Comparison of ENCODE assay signal across 8 mouse cellular contexts in the genomic region with DNA sequence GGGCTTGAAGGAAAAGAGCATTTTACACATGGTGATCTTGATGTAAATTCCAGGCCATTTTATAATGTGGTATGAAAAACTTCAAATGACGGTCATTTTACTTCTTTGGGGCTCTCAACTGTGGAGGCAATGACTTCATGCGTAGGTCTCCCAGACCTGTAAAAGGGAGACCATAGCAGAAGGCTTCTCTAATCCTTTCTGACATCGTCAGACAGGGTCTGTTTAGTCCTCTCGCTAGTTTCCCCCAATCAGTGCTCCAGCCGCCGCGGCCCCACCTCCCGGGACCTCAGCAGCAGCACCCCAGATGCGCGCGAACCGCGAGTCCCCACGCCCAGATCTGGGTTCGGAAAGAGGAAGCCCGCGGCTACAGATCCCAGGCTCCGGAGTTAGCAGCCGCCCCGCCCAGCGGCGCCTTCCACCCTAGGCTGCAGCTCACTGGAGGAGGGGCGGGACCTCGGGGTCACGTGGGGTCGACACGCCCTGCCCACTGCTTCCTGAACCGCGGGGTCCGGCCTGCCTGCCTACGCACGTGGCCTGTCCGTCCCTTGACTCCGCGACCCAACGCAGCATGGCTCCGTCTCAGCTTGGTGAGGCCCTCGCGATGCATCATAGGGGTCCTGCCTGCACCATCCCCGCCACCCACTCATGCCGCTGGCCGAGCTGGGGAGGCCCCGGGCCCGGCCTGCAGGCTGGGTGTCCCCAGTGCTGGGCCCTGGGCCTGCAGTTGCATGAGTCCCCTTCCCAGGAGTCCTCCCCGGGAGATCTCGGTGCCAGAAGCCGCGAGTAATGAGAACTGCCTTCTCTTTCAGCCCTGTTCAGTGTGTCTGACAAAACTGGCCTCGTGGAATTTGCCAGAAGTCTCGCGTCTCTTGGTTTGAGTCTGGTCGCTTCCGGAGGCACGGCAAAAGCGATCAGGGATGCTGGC. TPM values are rescaled to one million over a fixed set of nuclear protein-coding genes. Genes with fewer than 3 reads are reported as not detected.
DNase-seq lines count a peak whose midpoint lies in the region; ATAC-seq lines count a peak whose summit lies in the region.

A gene (plus strand): TSS at position 463 of the 925 bp plus-strand sequence.

- H3K9ac ChIP-seq in hindbrain, embryonic 16.5 days (ENCODE audit: low read depth, low read length) = peak within 1 kb of the TSS; percentile 77

- DNase-seq in WW6 (ENCODE audit: low read depth, low spot score) = peak; percentile 91
- peak; percentile 71 to 80 for DNase-seq in cerebellum, postnatal 4 days (ENCODE audit: low spot score in 2 of 2)
- peak; percentile 90 for DNase-seq in gastrocnemius, adult 18-20 months (ENCODE audit: low spot score)
- peak; percentile 76 to 86 for DNase-seq in left cerebral cortex, adult 18-20 months (ENCODE audit: low spot score in 2 of 2)
- peak; percentile 88 for DNase-seq in right cerebral cortex, adult 18-20 months
- peak; percentile 50 for DNase-seq in urinary bladder, postnatal 10 days (ENCODE audit: low spot score)

- WGBS in hindbrain, embryonic 16.5 days = under 1% methylated on average over 45 of the region's 55 CpGs
- 1% methylated on average over 54 of the region's 55 CpGs for WGBS in macrophage (ENCODE audit: missing documents)

- H3K9me3 ChIP-seq in hindbrain, embryonic 16.5 days (ENCODE audit: control insufficient read depth, low read length) = 0 out of 2 replicates have a peak, but pooled peaks cover 3% of the 10 kb centered on the region

- peaks cover 24% of the 10 kb centered on the region for H3K79me2 ChIP-seq in macrophage (ENCODE audit: inconsistent target)

- H3K36me3 ChIP-seq in hindbrain, embryonic 16.5 days (ENCODE audit: control insufficient read depth, insufficient read depth, low read length) = peaks cover 15% of the 10 kb centered on the region
- H3K36me3 ChIP-seq in macrophage (ENCODE audit: inconsistent target) = peaks cover 15% of the 10 kb centered on the region; the same call in 1 of the 2 replicates

- H3K4me2 ChIP-seq in hindbrain, embryonic 16.5 days (ENCODE audit: low read length) = peak within 1 kb of the TSS; percentile 88

- peak within 1 kb of the TSS; percentile 69; the same call in 1 of the 2 replicates for H3K27ac ChIP-seq in hindbrain, embryonic 16.5 days (ENCODE audit: low read depth, low read length)
- no peak within 1 kb of the TSS for H3K27ac ChIP-seq in macrophage

- peak within 1 kb of the TSS; percentile 60 for H3K4me3 ChIP-seq in hindbrain, embryonic 16.5 days (ENCODE audit: low read length)
- H3K4me3 ChIP-seq in macrophage (ENCODE audit: inconsistent target) = peak within 1 kb of the TSS; percentile 61

- ATAC-seq in hindbrain, embryonic 16.5 days = peak; percentile 100

- H3K4me1 ChIP-seq in hindbrain, embryonic 16.5 days (ENCODE audit: control insufficient read depth, insufficient read depth, low read depth, low read length) = peaks cover 9% of the 10 kb centered on the region

- H3K27me3 ChIP-seq in hindbrain, embryonic 16.5 days (replicated peaks; ENCODE audit: control insufficient read depth, insufficient read depth, low read length) = no peaks in the 10 kb centered on the region

RNA-seq across cellular contexts. Expression of the gene that starts here (rescaled TPM):
- 10 to 100 TPM; 22.8 to 25.4 TPM for total RNA-seq in gastrocnemius, adult 18-20 months (2021)
- polyA plus RNA-seq in hindbrain, embryonic 16.5 days (2015; fragmentation: Nextera tagmentation; extraction: Ambion mirVana) = 33.6 and 38.3 TPM in 2 replicates
- 10 to 100 TPM; 35.3 to 36.5 TPM for total RNA-seq in left cerebral cortex, adult 18-20 months (2021)
- 10 to 100 TPM in 22 of 26 experiments, 1 to 10 TPM in 4; 4.4 to 37.9 (median 21.5) TPM for total RNA-seq in macrophage (2018; cell fraction: chromatin; rRNA removed)
- 10 to 100 TPM; 16.2 to 30.0 (median 23.5) TPM for total RNA-seq in macrophage (2018; cell fraction: cytosol; rRNA removed)
- 10 to 100 TPM in 24 of 26 experiments, 1 to 10 TPM in 2; 8.0 to 56.7 (median 16.2) TPM for total RNA-seq in macrophage (2018; cell fraction: nucleus; rRNA removed)
- polyA plus RNA-seq in macrophage (2018) = 20.0 to 77.3 TPM (median 24.8 TPM) in 3 replicates
